Mouse (Mus musculus) CH12.LX (cell line): ENCODE measurements at regions not wholly inside any gene's neighbourhood (a gene's known extent, or its start where the extent isn't known, plus 50 kb on each side); places are given as distances from the start of the nearest gene placed in this dataset.

Source experiments
- DNase-seq: peaks from one replicate; pipeline ENCODE4 v3.0.0-alpha.2; 2013; ENCODE audit errors: extremely low read depth
- H3K27ac ChIP-seq: 2 replicates; pipeline ENCODE4 v1.5.1; 2012; ENCODE audit warnings: low read depth, mild to moderate bottlenecking, control low read depth, moderate library complexity; ENCODE audit not compliant: insufficient read depth
- H3K27me3 ChIP-seq: replicated peaks from 2 replicates; pipeline ENCODE3; 2012; ENCODE audit warnings: inconsistent platforms
- H3K36me3 ChIP-seq, 2 experiments: replicated peaks in 1 of 2; 2 replicates each; pipeline versions ENCODE3 to v1.6.1; 2012; ENCODE audit warnings: inconsistent platforms in 1 of 2, low read length in 1 of 2, mild to moderate bottlenecking in 1 of 2, mixed read lengths in 1 of 2, moderate library complexity in 1 of 2; ENCODE audit not compliant: control insufficient read depth in 1 of 2, insufficient read depth in 1 of 2
- H3K4me1 ChIP-seq, 2 experiments: 2 replicates each; pipeline ENCODE4 v1.6.1; 2012; ENCODE audit warnings: inconsistent platforms in 1 of 2, moderate library complexity in 1 of 2; ENCODE audit not compliant: insufficient read depth in 2 of 2, control insufficient read depth in 1 of 2
- H3K4me2 ChIP-seq: 2 replicates; pipeline ENCODE4 v1.6.1; 2012; ENCODE audit warnings: low read depth, mild to moderate bottlenecking, control low read depth; ENCODE audit not compliant: poor library complexity, insufficient read depth, severe bottlenecking
- H3K4me3 ChIP-seq, 3 experiments: fragments of 150-350 bp in 1 of 3; sonication (generic) in 1 of 3; replicated peaks in 1 of 3; 2 replicates each; pipeline versions ENCODE3 to v1.5.1; 2011 to 2012; ENCODE audit warnings: low read depth in 2 of 3, low read length in 2 of 3, mild to moderate bottlenecking in 2 of 3, moderate library complexity in 2 of 3, control low read depth in 1 of 3, improper control_type of control experiment in 1 of 3, inconsistent platforms in 1 of 3, mixed read lengths in 1 of 3; ENCODE audit not compliant: poor library complexity in 1 of 3
- H3K79me2 ChIP-seq: replicated peaks from 2 replicates; pipeline ENCODE4 v1.6.1; 2012; ENCODE audit warnings: mild to moderate bottlenecking, moderate library complexity; ENCODE audit not compliant: control insufficient read depth, poor library complexity, insufficient read depth, severe bottlenecking; ENCODE audit errors: extremely low read depth
- H3K9ac ChIP-seq: 2 replicates; pipeline ENCODE4 v1.6.1; 2012; ENCODE audit warnings: low read depth, mild to moderate bottlenecking, control low read depth, moderate library complexity; ENCODE audit not compliant: insufficient read depth
- H3K9me3 ChIP-seq: replicated peaks from 2 replicates; pipeline ENCODE3; 2012; ENCODE audit warnings: low read length, inconsistent platforms, mixed read lengths
- BHLHE40 ChIP-seq: IDR thresholded peaks from 2 replicates; pipeline ENCODE4 v1.6.1; 2011; ENCODE audit warnings: mild to moderate bottlenecking, low read depth, low read length, improper control_type of control experiment
- CTCF ChIP-seq, 2 experiments: IDR thresholded peaks in 1 of 2; conservative IDR thresholded peaks in 1 of 2; 2 replicates each; pipeline ENCODE4 v1.5.1; 2011 to 2012; ENCODE audit warnings: low read depth in 2 of 2, low read length in 2 of 2, improper control_type of control experiment in 1 of 2, inconsistent platforms in 1 of 2, mild to moderate bottlenecking in 1 of 2, moderate library complexity in 1 of 2
- E2F4 ChIP-seq: IDR thresholded peaks from 2 replicates; pipeline ENCODE4 v1.6.1; 2011; ENCODE audit warnings: low read depth, low read length, improper control_type of control experiment; ENCODE audit not compliant: insufficient replicate concordance
- EP300 ChIP-seq: IDR thresholded peaks from 2 replicates; pipeline ENCODE4 v1.6.1; 2011; ENCODE audit warnings: low read length, improper control_type of control experiment
- GABPA ChIP-seq: IDR thresholded peaks from 2 replicates; pipeline ENCODE4 v1.6.1; 2012; ENCODE audit warnings: low read depth, low read length, improper control_type of control experiment, inconsistent platforms; ENCODE audit not compliant: insufficient replicate concordance
- HCFC1 ChIP-seq: IDR thresholded peaks from 2 replicates; pipeline ENCODE4 v1.6.1; 2012; ENCODE audit warnings: low read depth, mild to moderate bottlenecking, inconsistent platforms, low read length, improper control_type of control experiment
- IRF4 ChIP-seq: IDR thresholded peaks from 2 replicates; pipeline ENCODE4 v1.6.1; 2014; ENCODE audit warnings: low read depth, mild to moderate bottlenecking, inconsistent platforms, low read length, improper control_type of control experiment
- JUN ChIP-seq: IDR thresholded peaks from 2 replicates; pipeline ENCODE4 v1.6.1; 2011; ENCODE audit warnings: low read depth, mild to moderate bottlenecking, low read length, improper control_type of control experiment, moderate library complexity; ENCODE audit not compliant: insufficient read depth
- JUND ChIP-seq: conservative IDR thresholded peaks from 2 replicates; pipeline ENCODE4 v1.6.1; 2011; ENCODE audit warnings: low read depth, low read length, improper control_type of control experiment
- MAX ChIP-seq: IDR thresholded peaks from 2 replicates; pipeline ENCODE4 v1.6.1; 2011; ENCODE audit warnings: low read length, improper control_type of control experiment
- MEF2A ChIP-seq: IDR thresholded peaks from 2 replicates; pipeline ENCODE4 v1.6.1; 2014; ENCODE audit warnings: low read depth, mild to moderate bottlenecking, inconsistent platforms, low read length, improper control_type of control experiment, borderline replicate concordance
- MXI1 ChIP-seq: IDR thresholded peaks from 2 replicates; pipeline ENCODE4 v1.6.1; 2011; ENCODE audit warnings: mild to moderate bottlenecking, low read depth, low read length, improper control_type of control experiment
- PAX5 ChIP-seq: IDR thresholded peaks from 2 replicates; pipeline ENCODE4 v1.6.1; 2012; ENCODE audit warnings: low read length, inconsistent platforms, mixed read lengths
- POLR2AphosphoS2 ChIP-seq: IDR thresholded peaks from 2 replicates; pipeline ENCODE4 v1.6.1; 2011; ENCODE audit warnings: low read depth, low read length, improper control_type of control experiment
- RAD21 ChIP-seq: IDR thresholded peaks from 2 replicates; pipeline ENCODE4 v1.6.1; 2011; ENCODE audit warnings: low read depth, mild to moderate bottlenecking, low read length, improper control_type of control experiment, moderate library complexity
- TCF12 ChIP-seq: IDR thresholded peaks from 2 replicates; pipeline ENCODE4 v1.6.1; 2014; ENCODE audit warnings: low read depth, mild to moderate bottlenecking, inconsistent platforms, low read length, improper control_type of control experiment
- ZC3H11A ChIP-seq: IDR thresholded peaks from 2 replicates; pipeline ENCODE4 v1.6.1; 2012; ENCODE audit warnings: low read depth, mild to moderate bottlenecking, inconsistent platforms, low read length, improper control_type of control experiment
- dilution Hi-C: fragments of 300-500 bp; cut with MboI; formaldehyde crosslinking; loops from 2 replicates; pipeline ENCODE4 v1.14.3; 2020; ENCODE audit warnings: low sequenced_read_pairs; ENCODE audit not compliant: extremely low pct_unique_long_range_greater_than_20kb, extremely low pct_ligation_motif_present
- in situ Hi-C: fragments of 300-500 bp; cut with MboI; formaldehyde crosslinking; loops from 3 replicates; pipeline ENCODE4 v1.14.3; 2019; ENCODE audit warnings: low sequenced_read_pairs, low pct_ligation_motif_present, low pct_unique_long_range_greater_than_20kb, mixed read lengths

DNA sequence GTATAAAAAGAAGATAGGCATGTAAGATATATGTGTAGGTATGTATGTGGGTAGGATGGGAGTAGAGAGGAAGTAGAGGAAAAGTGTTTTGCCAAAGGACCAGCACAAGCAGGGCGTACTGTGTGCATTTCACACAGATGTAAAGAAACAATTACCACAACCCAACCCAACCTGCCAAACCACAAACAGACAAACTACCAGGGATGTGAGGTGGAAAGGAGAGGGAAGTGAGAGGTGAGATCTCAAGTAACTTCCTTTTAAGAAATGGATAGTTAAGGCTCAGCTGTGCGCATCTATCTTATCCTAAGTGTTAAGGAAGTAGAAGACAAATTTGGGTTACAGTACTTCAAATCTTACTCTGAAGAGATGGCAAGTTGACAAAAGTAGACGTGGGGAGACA is 322.4 kb downstream of the Rnd3 start:
- no peak for DNase-seq
- Histone ChIP-seq H3K36me3 (no peaks in the 10 kb centered on the region), H3K9ac (no peak overlapping the region), H3K9me3 (no peaks in the 10 kb centered on the region), H3K27ac (no peak overlapping the region), H3K4me1 (peaks cover 0 to 12% of the 10 kb centered on the region in 2 experiments; a peak in 2 of 4 replicates), H3K27me3 (no peaks in the 10 kb centered on the region), H3K4me3 (no peak overlapping the region), H3K4me2 (no peak overlapping the region; the same call in 1 of the 2 replicates), H3K79me2 (no peaks in the 10 kb centered on the region)
- TF ChIP-seq CTCF (conservative IDR thresholded peaks at IDR 0.05 in 1 of 2, IDR thresholded peaks at IDR 0.05 in 1 of 2; ENCODE audit: low read depth in 2 of 2, low read length in 2 of 2) (no peak), MXI1 (no peak), TCF12 (no peak), MEF2A (no peak), MAX (no peak), EP300 (peak; percentile 37; the same call in 1 of the 2 replicates), GABPA (no peak)
- dilution Hi-C loops: no loop called here
- in situ Hi-C loops: loop anchor here (25.0 kb wide), 1 partner anchor 514 kb away; no protein-coding TSS in a partner anchor

DNA sequence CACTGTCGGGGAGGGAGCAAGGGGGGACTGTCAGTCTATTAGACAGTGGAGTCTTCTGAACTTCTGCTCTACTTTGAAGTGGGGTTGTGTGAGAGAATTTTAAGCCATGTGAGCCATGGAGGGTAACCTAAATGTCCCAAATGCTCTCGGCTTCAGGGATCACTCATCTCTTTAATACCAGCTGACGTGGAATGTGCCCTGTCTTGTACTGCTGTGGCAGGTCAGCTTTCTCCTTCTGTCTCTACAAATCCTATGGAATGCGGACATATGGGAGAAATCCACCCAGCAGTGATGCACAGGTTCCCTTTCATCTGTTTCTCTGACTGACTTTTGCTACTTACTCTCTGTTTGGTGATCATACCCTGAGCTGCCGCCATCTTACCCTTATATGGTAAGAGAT is 323.3 kb downstream of the Rnd3 start:
- no peak for DNase-seq
- TF ChIP-seq POLR2AphosphoS2 (no peak), MEF2A (no peak), JUN (no peak), JUND (no peak), RAD21 (no peak), PAX5 (no peak), E2F4 (no peak), ZC3H11A (no peak), GABPA (no peak), HCFC1 (no peak), BHLHE40 (no peak), IRF4 (no peak)
- TF ChIP-seq, all 38 proteins: peak for 0
- H3K36me3 ChIP-seq: no peaks in the 10 kb centered on the region
- H3K4me3 ChIP-seq: no peak overlapping the region
- H3K27ac ChIP-seq: no peak overlapping the region
- no peak overlapping the region for H3K4me2 ChIP-seq
- in situ Hi-C loops (loop anchor here (25.0 kb wide), 1 partner anchor 513 kb away; no protein-coding TSS in a partner anchor), dilution Hi-C loops (no loop called here)
- peaks cover 0 to 12% of the 10 kb centered on the region in 2 experiments; a peak in 2 of 4 replicates for H3K4me1 ChIP-seq
- H3K9ac ChIP-seq: no peak overlapping the region
- H3K9me3 ChIP-seq: no peaks in the 10 kb centered on the region
- H3K79me2 ChIP-seq: no peaks in the 10 kb centered on the region
- H3K27me3 ChIP-seq: no peaks in the 10 kb centered on the region
